Mouse (Mus musculus) kidney, adult 18-20 months (tissue): ENCODE data around the gene Cnpy3.

Experiments
- DNase-seq: peaks from one replicate; pipeline ENCODE4 v3.0.0; 2021

The Cnpy3 gene

GRCm38 (mm10) chr17:46763544-46763943 is 11.5 kb upstream of the Cnpy3 start, which contains the start of gene Ptcra:
Gene Ptcra, minus strand, starts transcription at chr17:46763712.
- DNase-seq: no peak

DNA sequence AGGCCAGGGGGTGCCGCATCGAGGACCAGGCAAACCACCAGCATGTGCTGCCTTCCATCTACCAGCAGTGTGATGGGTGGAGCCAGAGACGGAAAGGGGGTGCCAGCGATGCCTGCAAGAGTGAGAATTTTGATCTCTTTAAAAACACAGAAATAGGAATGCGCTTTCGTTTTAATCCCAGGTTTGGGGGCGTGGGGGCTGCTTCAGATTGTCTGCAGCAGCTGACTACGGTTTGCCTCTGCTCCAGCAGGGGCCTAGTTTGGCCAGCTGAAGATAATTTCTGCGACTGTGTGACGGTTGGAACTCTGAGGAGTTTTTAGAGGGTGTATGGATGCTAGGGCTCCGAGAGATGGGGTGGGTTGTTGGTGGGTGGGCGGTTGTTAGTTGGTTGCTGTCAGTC is 6.7 kb upstream of the Cnpy3 start:
- no peak for DNase-seq

DNA sequence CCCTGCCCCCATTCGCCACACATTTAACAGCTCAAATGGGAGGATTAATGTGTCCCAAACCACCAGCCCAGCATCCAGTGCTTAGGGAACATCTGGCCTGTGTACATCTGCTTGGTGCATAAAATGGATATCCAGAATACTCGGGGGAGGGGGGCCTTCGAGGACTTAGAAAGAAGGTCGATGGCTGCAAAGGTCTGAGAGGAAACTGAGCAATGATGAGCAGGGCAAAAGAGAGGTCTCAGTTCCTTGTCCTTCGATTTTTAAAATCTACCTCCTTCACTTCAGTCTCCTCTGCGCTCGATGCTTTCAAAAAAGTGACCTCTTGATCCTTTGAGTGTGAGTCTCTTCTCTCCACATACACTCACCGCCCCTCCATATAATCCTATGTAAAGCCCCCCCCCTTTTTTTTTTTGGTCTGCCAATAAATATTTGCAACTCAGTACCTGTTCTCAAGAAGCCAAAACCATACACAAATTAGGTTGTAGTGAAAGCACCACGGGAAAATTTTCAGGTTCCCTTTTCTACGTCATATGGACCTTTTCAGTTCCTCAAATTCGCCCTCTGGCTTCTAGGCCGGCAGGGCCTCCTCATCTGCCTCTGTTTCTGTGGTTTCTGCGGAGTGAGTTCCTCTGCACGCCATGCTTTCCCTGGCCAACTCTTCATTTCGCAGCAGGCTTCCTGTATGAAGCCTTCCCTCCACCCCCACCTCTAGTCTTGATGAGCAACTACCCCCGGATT is 789 bp downstream of the Cnpy3 start:
- DNase-seq: no peak

DNA sequence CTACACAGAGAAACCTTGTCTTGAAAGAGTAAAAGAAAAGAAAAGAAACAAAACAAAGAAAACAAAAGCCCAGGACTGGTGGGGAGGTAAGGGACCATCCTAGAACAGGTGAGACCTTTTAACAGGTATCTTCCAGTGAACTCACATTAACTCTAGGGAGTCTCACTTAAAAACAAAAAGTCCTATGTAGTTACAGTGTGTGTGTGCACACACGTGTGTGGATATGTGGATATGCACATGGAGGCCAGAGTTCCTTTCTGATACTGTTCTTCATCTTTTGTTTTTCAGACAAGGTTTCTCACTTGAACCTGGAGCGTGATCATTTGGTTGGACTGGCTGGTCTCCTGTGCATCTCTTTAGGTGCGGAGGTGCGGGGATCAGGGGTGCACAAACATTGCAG is 1.4 kb downstream of the Cnpy3 start:
- no peak for DNase-seq

GRCm38 (mm10) chr17:46749282-46749681 is 2.7 kb downstream of the Cnpy3 start:
- no peak for DNase-seq

GRCm38 (mm10) chr17:46747806-46748205 is 4.2 kb downstream of the Cnpy3 start:
- no peak for DNase-seq

DNA sequence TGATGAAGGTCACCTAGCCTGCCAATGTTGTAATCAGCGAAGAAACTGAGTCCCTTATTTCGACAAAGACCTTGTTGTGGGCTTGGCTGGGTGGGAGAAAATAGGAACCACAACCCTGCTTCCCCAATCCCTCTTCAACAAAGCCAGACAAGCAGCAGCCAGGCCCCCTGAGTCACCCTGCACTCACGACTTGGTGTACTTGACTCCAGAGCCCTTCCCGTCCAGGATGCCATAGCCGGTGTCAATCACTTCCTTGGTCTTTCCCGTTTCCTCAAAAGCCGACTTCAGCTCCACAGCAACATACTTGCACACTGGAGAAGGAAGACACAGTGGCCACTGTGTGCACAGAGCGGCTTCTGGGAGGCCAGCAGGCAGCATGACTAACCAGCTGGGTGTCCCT is 4.8 kb downstream of the Cnpy3 start:
- no peak for DNase-seq

GRCm38 (mm10) chr17:46745506-46745905 is 6.5 kb downstream of the Cnpy3 start:
- no peak for DNase-seq

DNA sequence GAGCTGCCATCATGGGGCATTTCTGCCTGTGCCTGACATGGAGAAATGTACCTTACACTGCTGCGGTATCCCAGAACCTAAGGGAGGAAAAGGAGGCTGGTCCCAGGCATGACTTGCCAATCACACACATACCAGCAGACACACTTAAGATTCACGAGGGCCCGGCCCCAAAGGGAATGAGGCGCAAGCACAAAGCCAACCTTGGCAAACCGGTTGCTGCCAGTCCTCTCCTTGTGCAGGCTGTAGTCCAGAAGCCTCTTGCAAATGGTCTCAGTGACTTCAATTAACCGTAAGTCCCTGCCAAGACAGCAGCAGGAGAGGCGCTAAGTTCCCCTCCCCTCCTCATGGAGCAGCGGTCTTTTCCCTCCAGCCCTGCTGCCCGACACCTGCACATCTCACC is 9.0 kb downstream of the Cnpy3 start:
- no peak for DNase-seq

DNA sequence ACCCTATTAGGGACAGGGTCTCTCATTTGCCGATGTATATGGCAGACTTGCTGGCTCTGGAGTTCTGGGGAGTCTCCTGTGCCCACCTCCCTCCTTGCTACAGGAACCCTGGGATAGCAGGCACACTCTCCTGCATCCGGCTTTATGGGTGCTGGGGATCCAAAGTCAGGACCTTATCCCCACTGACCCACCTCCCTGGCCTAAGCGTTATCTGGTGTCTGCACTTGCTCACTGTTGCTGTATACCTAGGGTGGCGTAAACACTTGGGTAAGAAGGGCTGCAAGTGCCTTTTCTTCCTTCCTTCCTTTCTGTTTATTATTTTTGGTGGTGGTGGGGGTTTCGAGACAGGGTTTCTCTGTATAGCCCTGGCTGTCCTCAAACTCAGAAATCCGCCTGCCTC is 10.7 kb downstream of the Cnpy3 start:
- DNase-seq: no peak

DNA sequence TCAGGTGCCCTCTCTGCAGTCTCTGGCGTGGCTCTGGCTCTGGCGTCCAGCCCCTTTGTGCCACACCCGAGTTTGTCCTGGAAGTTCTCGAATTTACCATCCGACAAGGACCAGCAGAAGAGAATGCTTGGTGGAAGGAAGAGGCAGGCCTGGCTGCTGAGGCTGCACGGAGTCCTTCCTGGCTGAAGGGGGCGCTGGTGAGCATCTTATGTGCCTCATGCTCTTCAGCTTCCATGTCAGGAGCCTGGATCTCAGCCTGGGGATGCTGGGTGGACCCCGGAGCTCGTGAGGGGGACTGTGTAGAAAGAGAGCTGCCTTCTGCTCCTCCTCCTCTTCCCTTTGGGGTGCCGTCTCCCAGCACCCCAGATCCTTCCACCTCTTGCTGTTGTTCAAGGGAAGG is 15.9 kb downstream of the Cnpy3 start:
- DNase-seq: no peak

DNA sequence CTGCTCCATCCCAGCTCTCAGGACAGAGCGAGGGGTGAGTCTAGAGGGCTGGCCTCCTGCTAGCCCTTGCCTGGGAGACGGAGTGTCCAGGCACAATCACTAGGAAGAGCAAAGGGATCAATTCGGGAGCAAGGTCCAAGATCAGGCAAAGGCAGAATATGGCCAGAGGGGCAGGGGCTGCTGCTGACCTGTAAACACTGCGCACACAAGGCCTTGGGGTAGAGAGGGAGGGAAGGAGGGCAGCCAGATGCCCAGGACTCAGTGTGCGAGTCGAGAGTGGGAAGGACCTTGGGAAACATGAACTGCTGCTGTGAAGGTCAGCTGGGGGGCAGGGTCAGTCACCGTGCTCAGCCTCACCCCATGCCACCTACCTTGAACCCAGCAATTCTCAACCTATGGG is 16.7 kb downstream of the Cnpy3 start:
- DNase-seq: no peak

- no peak for DNase-seq
These were observed 18.0 kb downstream of the Cnpy3 start for GRCm38 (mm10) chr17:46734055-46734454.

- DNase-seq: peak; percentile 90
These were observed 23.1 kb downstream of the Cnpy3 start, which contains the start of gene Gnmt for GRCm38 (mm10) chr17:46728904-46729318. Gene Gnmt, minus strand, starts transcription at chr17:46729168.

DNA sequence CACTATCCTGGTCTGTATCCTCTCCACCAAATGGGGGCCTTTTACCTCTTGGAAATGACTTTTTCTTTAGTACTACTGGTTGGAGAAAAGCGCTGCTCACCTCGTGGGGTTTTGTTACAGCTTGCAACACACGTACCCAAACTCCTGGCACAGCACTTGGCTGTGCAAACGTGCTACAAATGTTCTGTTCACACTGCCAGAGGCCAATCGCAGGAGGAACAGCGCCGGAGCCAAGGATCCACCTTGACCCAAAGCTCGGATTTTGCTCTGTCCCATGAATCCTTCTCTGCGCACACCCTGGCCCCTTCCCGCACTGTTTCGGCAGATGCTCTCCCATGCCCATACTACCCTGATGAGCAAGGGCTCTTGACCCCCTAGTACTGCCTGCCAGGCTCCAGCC is 23.5 kb downstream of the Cnpy3 start:
- no peak for DNase-seq

GRCm38 (mm10) chr17:46728021-46728420 is 24.0 kb downstream of the Cnpy3 start:
- DNase-seq: peak; percentile 60

DNA sequence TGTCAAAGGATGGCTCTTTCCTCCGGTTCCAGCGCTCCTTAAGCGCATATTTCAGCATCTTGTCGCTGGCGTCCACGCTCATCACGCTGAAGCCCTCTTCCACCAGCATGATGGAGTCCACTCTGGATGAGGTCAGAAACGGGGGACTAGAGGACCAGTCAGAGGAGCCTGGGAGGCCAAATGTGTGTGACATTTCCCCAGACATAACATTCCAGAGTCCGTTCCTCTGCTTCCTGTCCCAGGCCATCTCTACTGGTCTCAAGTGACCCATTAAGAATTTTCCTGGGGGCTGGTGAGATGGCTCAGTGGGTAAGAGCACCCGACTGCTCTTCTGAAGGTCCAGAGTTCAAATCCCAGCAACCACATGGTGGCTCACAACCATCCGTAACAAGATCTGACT is 24.7 kb downstream of the Cnpy3 start:
- no peak for DNase-seq

DNA sequence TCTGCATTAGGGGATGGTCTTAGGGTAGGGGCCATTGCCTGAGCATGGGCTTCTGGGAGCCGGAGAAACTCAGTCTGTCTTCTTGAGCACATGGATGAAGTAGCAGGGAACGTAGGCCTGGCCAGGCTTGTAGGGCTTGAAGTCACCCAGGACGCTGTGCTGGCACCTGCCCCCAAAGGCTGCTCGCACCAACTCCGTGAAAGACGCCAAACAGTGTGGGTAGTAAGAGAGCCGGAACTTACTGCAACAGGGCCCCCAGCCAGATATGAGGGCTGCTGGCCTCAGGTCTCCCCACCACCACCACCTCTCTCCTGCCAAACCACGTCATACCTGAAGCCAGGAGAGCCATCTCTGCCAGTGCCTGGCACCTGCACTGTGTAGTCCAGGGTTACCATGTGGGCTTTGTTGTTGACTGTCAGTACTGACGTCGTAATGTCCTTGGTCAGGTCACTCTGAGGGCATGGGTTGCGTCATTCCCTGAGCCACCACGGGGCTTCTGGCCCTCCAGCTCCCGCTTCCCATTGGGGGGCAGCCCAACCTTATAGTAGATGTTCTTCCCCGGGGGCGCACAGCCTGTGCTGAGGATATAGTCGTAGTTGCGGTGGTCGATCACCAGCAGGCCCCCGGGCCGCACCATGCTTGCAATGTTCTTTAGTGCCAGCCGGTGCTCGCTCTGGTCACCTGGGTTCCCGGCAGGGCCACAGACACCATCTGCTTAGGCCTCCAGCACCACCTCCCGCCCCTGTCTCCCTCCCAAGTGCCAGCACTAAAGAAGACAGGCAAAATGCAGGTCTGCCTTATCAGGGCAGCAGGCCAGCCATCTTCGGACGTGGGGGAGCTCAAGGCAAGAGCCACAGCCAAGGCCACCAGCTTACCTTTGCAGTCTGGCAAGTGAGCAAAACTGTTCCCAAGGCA is 26.0 kb downstream of the Cnpy3 start:
- no peak for DNase-seq

GRCm38 (mm10) chr17:46725273-46725672 is 26.7 kb downstream of the Cnpy3 start:
- no peak for DNase-seq

- DNase-seq: no peak
These were observed 27.4 kb downstream of the Cnpy3 start for GRCm38 (mm10) chr17:46724477-46725084.

GRCm38 (mm10) chr17:46721077-46721476 is 30.9 kb downstream of the Cnpy3 start:
- no peak for DNase-seq

- no peak for DNase-seq
These were observed 37.1 kb downstream of the Cnpy3 start for GRCm38 (mm10) chr17:46714756-46715481.

DNA sequence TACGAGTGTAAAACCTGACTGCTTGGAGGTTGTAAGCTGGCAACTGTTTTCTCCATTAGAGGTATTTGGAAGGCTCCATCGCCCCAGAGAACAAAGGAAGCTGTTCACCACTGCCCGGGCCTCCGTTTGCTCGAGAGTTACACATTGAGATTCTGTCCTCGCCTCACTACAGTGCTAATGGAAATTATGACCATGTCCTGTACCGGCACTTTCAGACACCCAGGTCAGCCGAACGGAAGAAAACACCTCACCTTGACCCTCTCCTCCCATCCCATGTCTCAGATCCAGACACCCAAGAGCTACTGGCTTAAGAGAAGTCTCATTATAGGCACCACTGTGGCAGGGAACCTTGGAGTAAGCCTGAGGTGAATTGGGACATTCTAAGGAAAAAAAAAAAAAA is 38.2 kb downstream of the Cnpy3 start:
- no peak for DNase-seq
